Mouse (Mus musculus): ENCODE data around the gene AC124502.3.

AC124502.3 gene

GRCm38 (mm10) chr19:5032686-5033085 lies 6.0 kb upstream of the AC124502.3 start:
- DNase-seq (ENCODE audit: low read depth, low spot score) = no peak

- DNase-seq (ENCODE audit: low read depth, low spot score) = no peak
These were observed 2.1 kb upstream of the AC124502.3 start for GRCm38 (mm10) chr19:5036577-5036976.

GRCm38 (mm10) chr19:5037678-5038571 lies 766 bp upstream of the AC124502.3 start:
- peak; percentile 94 for DNase-seq (ENCODE audit: low read depth, low spot score)

GRCm38 (mm10) chr19:5039301-5040114 lies 817 bp downstream of the AC124502.3 start:
- no peak for DNase-seq (ENCODE audit: low read depth, low spot score)

GRCm38 (mm10) chr19:5040862-5041523 lies 2.3 kb downstream of the AC124502.3 start, which contains the start of gene Brms1:
Brms1 (plus strand) TSS chr19:5041354.
- peak; percentile 98 for DNase-seq (ENCODE audit: low read depth, low spot score)

GRCm38 (mm10) chr19:5041588-5041987 lies 2.9 kb downstream of the AC124502.3 start:
- DNase-seq (ENCODE audit: low read depth, low spot score) = no peak

- peak; percentile 73 for DNase-seq (ENCODE audit: low read depth, low spot score)
These were observed 6.8 kb downstream of the AC124502.3 start for GRCm38 (mm10) chr19:5045531-5045930.

- DNase-seq (ENCODE audit: low read depth, low spot score) = peak; percentile 82
These were observed 9.7 kb downstream of the AC124502.3 start for GRCm38 (mm10) chr19:5048138-5049056.

- DNase-seq (ENCODE audit: low read depth, low spot score) = no peak
These were observed 10.6 kb downstream of the AC124502.3 start for GRCm38 (mm10) chr19:5049325-5049724.

GRCm38 (mm10) chr19:5050047-5050905 lies 11.6 kb downstream of the AC124502.3 start, which contains the start of gene Rin1:
Rin1 (plus strand) TSS chr19:5050481.
- DNase-seq (ENCODE audit: low read depth, low spot score) = peak; percentile 97

- DNase-seq (ENCODE audit: low read depth, low spot score) = no peak
These were observed 12.3 kb downstream of the AC124502.3 start for GRCm38 (mm10) chr19:5051031-5051430.

- DNase-seq (ENCODE audit: low read depth, low spot score) = no peak
These were observed 12.8 kb downstream of the AC124502.3 start for GRCm38 (mm10) chr19:5051515-5051914.

- peak; percentile 87 for DNase-seq (ENCODE audit: low read depth, low spot score)
These were observed 13.6 kb downstream of the AC124502.3 start for GRCm38 (mm10) chr19:5052166-5052822.

- peak; percentile 49 for DNase-seq (ENCODE audit: low read depth, low spot score)
These were observed 14.2 kb downstream of the AC124502.3 start for GRCm38 (mm10) chr19:5052853-5053252.

- DNase-seq (ENCODE audit: low read depth, low spot score) = peak; percentile 73
These were observed 15.2 kb downstream of the AC124502.3 start for GRCm38 (mm10) chr19:5053909-5054308.

GRCm38 (mm10) chr19:5056251-5056650 lies 17.6 kb downstream of the AC124502.3 start:
- peak; percentile 49 for DNase-seq (ENCODE audit: low read depth, low spot score)

- no peak for DNase-seq (ENCODE audit: low read depth, low spot score)
These were observed 19.4 kb downstream of the AC124502.3 start for GRCm38 (mm10) chr19:5057876-5058775.
